Mouse (Mus musculus) CH12.LX (cell line): ENCODE data around the gene Rnf6. TPM values are rescaled to one million over a fixed set of nuclear protein-coding genes. Genes with fewer than 3 reads are reported as not detected.

ENCODE experiments used
- DNase-seq: peaks from one replicate; pipeline ENCODE4 v3.0.0-alpha.2; 2013; ENCODE audit errors: extremely low read depth
- H3K27ac ChIP-seq: 2 replicates; pipeline ENCODE4 v1.5.1; 2012; ENCODE audit warnings: low read depth, mild to moderate bottlenecking, control low read depth, moderate library complexity; ENCODE audit not compliant: insufficient read depth
- H3K27me3 ChIP-seq: replicated peaks from 2 replicates; pipeline ENCODE3; 2012; ENCODE audit warnings: inconsistent platforms
- H3K36me3 ChIP-seq, 2 experiments: replicated peaks in 1 of 2; 2 replicates each; pipeline versions ENCODE3 to v1.6.1; 2012; ENCODE audit warnings: inconsistent platforms in 1 of 2, low read length in 1 of 2, mild to moderate bottlenecking in 1 of 2, mixed read lengths in 1 of 2, moderate library complexity in 1 of 2; ENCODE audit not compliant: control insufficient read depth in 1 of 2, insufficient read depth in 1 of 2
- H3K4me1 ChIP-seq, 2 experiments: 2 replicates each; pipeline ENCODE4 v1.6.1; 2012; ENCODE audit warnings: inconsistent platforms in 1 of 2, moderate library complexity in 1 of 2; ENCODE audit not compliant: insufficient read depth in 2 of 2, control insufficient read depth in 1 of 2
- H3K4me2 ChIP-seq: 2 replicates; pipeline ENCODE4 v1.6.1; 2012; ENCODE audit warnings: low read depth, mild to moderate bottlenecking, control low read depth; ENCODE audit not compliant: poor library complexity, insufficient read depth, severe bottlenecking
- H3K4me3 ChIP-seq, 3 experiments: fragments of 150-350 bp in 1 of 3; sonication (generic) in 1 of 3; replicated peaks in 1 of 3; 2 replicates each; pipeline versions ENCODE3 to v1.5.1; 2011 to 2012; ENCODE audit warnings: low read depth in 2 of 3, low read length in 2 of 3, mild to moderate bottlenecking in 2 of 3, moderate library complexity in 2 of 3, control low read depth in 1 of 3, improper control_type of control experiment in 1 of 3, inconsistent platforms in 1 of 3, mixed read lengths in 1 of 3; ENCODE audit not compliant: poor library complexity in 1 of 3
- H3K79me2 ChIP-seq: replicated peaks from 2 replicates; pipeline ENCODE4 v1.6.1; 2012; ENCODE audit warnings: mild to moderate bottlenecking, moderate library complexity; ENCODE audit not compliant: control insufficient read depth, poor library complexity, insufficient read depth, severe bottlenecking; ENCODE audit errors: extremely low read depth
- H3K9ac ChIP-seq: 2 replicates; pipeline ENCODE4 v1.6.1; 2012; ENCODE audit warnings: low read depth, mild to moderate bottlenecking, control low read depth, moderate library complexity; ENCODE audit not compliant: insufficient read depth
- H3K9me3 ChIP-seq: replicated peaks from 2 replicates; pipeline ENCODE3; 2012; ENCODE audit warnings: low read length, inconsistent platforms, mixed read lengths
- BHLHE40 ChIP-seq: IDR thresholded peaks from 2 replicates; pipeline ENCODE4 v1.6.1; 2011; ENCODE audit warnings: mild to moderate bottlenecking, low read depth, low read length, improper control_type of control experiment
- CHD1 ChIP-seq: IDR thresholded peaks from 2 replicates; pipeline ENCODE4 v1.6.1; 2012; ENCODE audit warnings: low read depth, low read length, improper control_type of control experiment, inconsistent platforms
- ELF1 ChIP-seq: IDR thresholded peaks from 2 replicates; pipeline ENCODE4 v1.6.1; 2014; ENCODE audit warnings: low read depth, mild to moderate bottlenecking, inconsistent platforms, low read length, improper control_type of control experiment
- EP300 ChIP-seq: IDR thresholded peaks from 2 replicates; pipeline ENCODE4 v1.6.1; 2011; ENCODE audit warnings: low read length, improper control_type of control experiment
- GABPA ChIP-seq: IDR thresholded peaks from 2 replicates; pipeline ENCODE4 v1.6.1; 2012; ENCODE audit warnings: low read depth, low read length, improper control_type of control experiment, inconsistent platforms; ENCODE audit not compliant: insufficient replicate concordance
- HCFC1 ChIP-seq: IDR thresholded peaks from 2 replicates; pipeline ENCODE4 v1.6.1; 2012; ENCODE audit warnings: low read depth, mild to moderate bottlenecking, inconsistent platforms, low read length, improper control_type of control experiment
- JUN ChIP-seq: IDR thresholded peaks from 2 replicates; pipeline ENCODE4 v1.6.1; 2011; ENCODE audit warnings: low read depth, mild to moderate bottlenecking, low read length, improper control_type of control experiment, moderate library complexity; ENCODE audit not compliant: insufficient read depth
- MAFK ChIP-seq: IDR thresholded peaks from 2 replicates; pipeline ENCODE4 v1.6.1; 2011; ENCODE audit warnings: low read length, improper control_type of control experiment; ENCODE audit not compliant: insufficient replicate concordance
- MAX ChIP-seq: IDR thresholded peaks from 2 replicates; pipeline ENCODE4 v1.6.1; 2011; ENCODE audit warnings: low read length, improper control_type of control experiment
- MXI1 ChIP-seq: IDR thresholded peaks from 2 replicates; pipeline ENCODE4 v1.6.1; 2011; ENCODE audit warnings: mild to moderate bottlenecking, low read depth, low read length, improper control_type of control experiment
- POLR2AphosphoS2 ChIP-seq: IDR thresholded peaks from 2 replicates; pipeline ENCODE4 v1.6.1; 2011; ENCODE audit warnings: low read depth, low read length, improper control_type of control experiment
- SIN3A ChIP-seq: IDR thresholded peaks from 2 replicates; pipeline ENCODE4 v1.6.1; 2012; ENCODE audit warnings: low read length, improper control_type of control experiment, inconsistent platforms
- TCF12 ChIP-seq: IDR thresholded peaks from 2 replicates; pipeline ENCODE4 v1.6.1; 2014; ENCODE audit warnings: low read depth, mild to moderate bottlenecking, inconsistent platforms, low read length, improper control_type of control experiment
- UBTF ChIP-seq: IDR thresholded peaks from 2 replicates; pipeline ENCODE4 v1.6.1; 2012; ENCODE audit warnings: low read depth, mild to moderate bottlenecking, inconsistent platforms, low read length, improper control_type of control experiment, moderate library complexity
- ZMIZ1 ChIP-seq: IDR thresholded peaks from 2 replicates; pipeline ENCODE4 v1.6.1; 2012; ENCODE audit warnings: low read depth, mild to moderate bottlenecking, inconsistent platforms, low read length, improper control_type of control experiment
- ZNF384 ChIP-seq: IDR thresholded peaks from 2 replicates; pipeline ENCODE4 v1.6.1; 2012; ENCODE audit warnings: low read depth, low read length, improper control_type of control experiment, inconsistent platforms
- dilution Hi-C: fragments of 300-500 bp; cut with MboI; formaldehyde crosslinking; loops from 2 replicates; pipeline ENCODE4 v1.14.3; 2020; ENCODE audit warnings: low sequenced_read_pairs; ENCODE audit not compliant: extremely low pct_unique_long_range_greater_than_20kb, extremely low pct_ligation_motif_present
- in situ Hi-C: fragments of 300-500 bp; cut with MboI; formaldehyde crosslinking; loops from 3 replicates; pipeline ENCODE4 v1.14.3; 2019; ENCODE audit warnings: low sequenced_read_pairs, low pct_ligation_motif_present, low pct_unique_long_range_greater_than_20kb, mixed read lengths
- polyA plus RNA-seq: library from polyadenylated mRNA; unstranded; fragments of >175 nt; gene quantifications from 2 replicates; pipeline ENCODE4 v1.2.1, GENCODE M21; 2012; ENCODE audit warnings: low read depth; ENCODE audit not compliant: insufficient read length
- total RNA-seq, 2 experiments: library from RNA; depleted of rRNA; stranded (reverse); fragments of 300-350 nt in 1 of 2; fragments of >200 nt in 1 of 2; gene quantifications; 2 replicates each; pipeline ENCODE4 v1.2.3; 2012 to 2014

Rnf6 gene
- total and polyA plus RNA-seq, 3 experiments, result 15.9 to 22.7 (median 20.7) TPM

DNA sequence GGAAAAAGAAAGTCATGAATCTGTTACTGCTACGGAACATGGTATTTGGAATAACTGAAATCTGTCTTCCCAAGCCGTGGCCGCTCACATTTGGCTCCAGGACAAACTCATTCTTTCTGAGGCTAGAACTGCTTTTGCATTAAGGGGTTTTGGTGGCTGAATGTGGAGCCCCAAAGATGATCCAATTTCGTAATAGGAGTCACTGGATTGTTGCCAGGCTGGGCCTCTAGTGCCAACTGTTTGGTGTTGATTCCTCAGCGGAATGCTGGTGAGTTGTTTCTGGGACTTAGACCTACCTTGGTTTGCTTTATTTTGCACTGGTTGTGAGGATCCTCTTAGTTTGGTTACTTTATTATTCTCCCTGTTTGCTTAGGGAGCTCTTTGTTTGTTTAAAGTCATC is 2.4 kb upstream of the Rnf6 start:
- no peaks in the 10 kb centered on the region for H3K9me3 ChIP-seq
- H3K27me3 ChIP-seq, result no peaks in the 10 kb centered on the region
- H3K27ac ChIP-seq, result no peak overlapping the region
- dilution Hi-C loops (no loop called here), in situ Hi-C loops (no loop called here)
- H3K4me2 ChIP-seq, result no peak overlapping the region
- DNase-seq, result no peak
- no peak for TF ChIP-seq TCF12
- no peak for TF ChIP-seq MXI1
- no peak for TF ChIP-seq GABPA
- TF ChIP-seq CHD1, result no peak
- no peak for TF ChIP-seq ELF1
- TF ChIP-seq JUN, result no peak
- no peak for TF ChIP-seq HCFC1
- TF ChIP-seq BHLHE40, result no peak
- TF ChIP-seq SIN3A, result no peak
- TF ChIP-seq POLR2AphosphoS2, result no peak
- no peak for TF ChIP-seq ZMIZ1
- TF ChIP-seq MAFK, result no peak
- no peak for TF ChIP-seq EP300
- peaks cover 18% of the 10 kb centered on the region for H3K79me2 ChIP-seq
- H3K36me3 ChIP-seq, result peaks cover 3 to 9% of the 10 kb centered on the region in 2 experiments
- no peak overlapping the region for H3K4me3 ChIP-seq
- no peak overlapping the region for H3K9ac ChIP-seq
- peaks cover 3 to 24% of the 10 kb centered on the region in 2 experiments; a peak in 2 of 4 replicates for H3K4me1 ChIP-seq

GRCm38 (mm10) chr5:146221722-146222121 is 367 bp upstream of the Rnf6 start:
- DNase-seq, result no peak
- Histone ChIP-seq H3K9ac (peak overlapping the region; percentile 92), H3K4me1 (peaks cover 3 to 30% of the 10 kb centered on the region in 2 experiments; a peak in 2 of 4 replicates), H3K79me2 (peaks cover 24% of the 10 kb centered on the region), H3K27ac (peak overlapping the region; percentile 92; the same call in 1 of the 2 replicates), H3K36me3 (peaks cover 16 to 29% of the 10 kb centered on the region in 2 experiments), H3K4me2 (peak overlapping the region; percentile 40), H3K27me3 (no peaks in the 10 kb centered on the region), H3K4me3 (peak overlapping the region; percentile 72 to 88 (median 82)), H3K9me3 (no peaks in the 10 kb centered on the region)
- dilution Hi-C loops (no loop called here), in situ Hi-C loops (no loop called here)
- TF ChIP-seq HCFC1 (no peak), UBTF (no peak), MAX (no peak), ZNF384 (no peak)
